Mouse (Mus musculus) layer of hippocampus, postnatal 14 days (tissue): ENCODE results near the gene Gm128. TPM values are rescaled to one million over a fixed set of nuclear protein-coding genes. Genes with fewer than 3 reads are reported as not detected.

Source experiments
- DNase-seq, 2 experiments: peaks; one replicate each; pipeline ENCODE4 v3.0.0; 2021 to 2022; ENCODE audit warnings: low spot score in 2 of 2, mixed read lengths in 1 of 2
- long read RNA-seq, 2 experiments: library from polyadenylated mRNA; stranded (forward); transcript quantifications; one replicate each; pipeline ENCODE4 v2.0.0; 2021
- total RNA-seq, 2 experiments: library from RNA; stranded (reverse); gene quantifications; 2 replicates each; pipeline ENCODE4 v1.2.3; 2021

Gene Gm128
- not detected for total RNA-seq
- long read RNA-seq, experiment 1, result 0 reads
- long read RNA-seq, experiment 2, result 0 reads

- no peak for DNase-seq
These were observed at the start of gene Gm128 for GRCm38 (mm10) chr3:95241498-95241897. Gene Gm128, minus strand, starts transcription at chr3:95241598.

GRCm38 (mm10) chr3:95291041-95291440 lies 49.6 kb upstream of the Gm128 start:
- no peak for DNase-seq

- DNase-seq, result no peak
These were observed 48.8 kb upstream of the Gm128 start for GRCm38 (mm10) chr3:95290156-95290555.

- DNase-seq, result no peak
These were observed 48.0 kb upstream of the Gm128 start for GRCm38 (mm10) chr3:95289419-95289818.

GRCm38 (mm10) chr3:95287541-95287940 lies 46.1 kb upstream of the Gm128 start:
- no peak for DNase-seq

GRCm38 (mm10) chr3:95286510-95286909 lies 45.1 kb upstream of the Gm128 start:
- no peak for DNase-seq

- no peak for DNase-seq
These were observed 44.6 kb upstream of the Gm128 start for GRCm38 (mm10) chr3:95286011-95286410.

- no peak for DNase-seq
These were observed 44.0 kb upstream of the Gm128 start for GRCm38 (mm10) chr3:95285390-95285789.

- DNase-seq, result no peak
These were observed 43.3 kb upstream of the Gm128 start for GRCm38 (mm10) chr3:95284501-95285281.

- no peak for DNase-seq
These were observed 42.7 kb upstream of the Gm128 start for GRCm38 (mm10) chr3:95284062-95284461.

- DNase-seq, result no peak
These were observed 42.2 kb upstream of the Gm128 start for GRCm38 (mm10) chr3:95283589-95283941.

- peak; percentile 67 to 72 for DNase-seq
These were observed 41.6 kb upstream of the Gm128 start for GRCm38 (mm10) chr3:95282865-95283588.

GRCm38 (mm10) chr3:95282381-95282864 lies 41.0 kb upstream of the Gm128 start:
- DNase-seq, result peak; percentile 22 to 25

- DNase-seq, result peak; percentile 97 to 99
These were observed 40.1 kb upstream of the Gm128 start, which contains the start of the genes Mindy1 and Prune1 for GRCm38 (mm10) chr3:95281216-95282126. Gene Mindy1, plus strand, starts transcription at chr3:95281345. Gene Prune1, minus strand, starts transcription at chr3:95282076.

- DNase-seq, result peak in 1 of 2 experiments; percentile 16
These were observed 39.3 kb upstream of the Gm128 start for GRCm38 (mm10) chr3:95280747-95281146.

- DNase-seq, result no peak
These were observed 35.8 kb upstream of the Gm128 start for GRCm38 (mm10) chr3:95277149-95277551.

GRCm38 (mm10) chr3:95276428-95276934 lies 35.1 kb upstream of the Gm128 start:
- DNase-seq, result no peak

- no peak for DNase-seq
These were observed 33.8 kb upstream of the Gm128 start for GRCm38 (mm10) chr3:95275161-95275560.

- no peak for DNase-seq
These were observed 33.1 kb upstream of the Gm128 start for GRCm38 (mm10) chr3:95274453-95274852.

GRCm38 (mm10) chr3:95273471-95273870 lies 32.1 kb upstream of the Gm128 start:
- no peak for DNase-seq
